Mouse (Mus musculus) neutrophil, adult 5-6 weeks (primary cell): ENCODE data around the gene Arel1. TPM values are rescaled to one million over a fixed set of nuclear protein-coding genes. Genes with fewer than 3 reads are reported as not detected.

Experiments used
- ATAC-seq: fragments of 151-379, 151-347 bp; 2 replicates; pipeline ENCODE4 v1.8.0; 2017; ENCODE audit warnings: mild to moderate bottlenecking, moderate TSS enrichment; ENCODE audit not compliant: insufficient number of reproducible peaks, poor library complexity, low FRiP score, severe bottlenecking; ENCODE audit errors: extremely low read depth
- total RNA-seq: library from RNA; stranded (forward); fragments of 200-1000 nt; gene quantifications from 2 replicates; pipeline ENCODE4 v1.2.3, GENCODE M21; 2017

Arel1 gene
- total RNA-seq, 1 experiment from 2014 or later = 48.8 TPM

DNA sequence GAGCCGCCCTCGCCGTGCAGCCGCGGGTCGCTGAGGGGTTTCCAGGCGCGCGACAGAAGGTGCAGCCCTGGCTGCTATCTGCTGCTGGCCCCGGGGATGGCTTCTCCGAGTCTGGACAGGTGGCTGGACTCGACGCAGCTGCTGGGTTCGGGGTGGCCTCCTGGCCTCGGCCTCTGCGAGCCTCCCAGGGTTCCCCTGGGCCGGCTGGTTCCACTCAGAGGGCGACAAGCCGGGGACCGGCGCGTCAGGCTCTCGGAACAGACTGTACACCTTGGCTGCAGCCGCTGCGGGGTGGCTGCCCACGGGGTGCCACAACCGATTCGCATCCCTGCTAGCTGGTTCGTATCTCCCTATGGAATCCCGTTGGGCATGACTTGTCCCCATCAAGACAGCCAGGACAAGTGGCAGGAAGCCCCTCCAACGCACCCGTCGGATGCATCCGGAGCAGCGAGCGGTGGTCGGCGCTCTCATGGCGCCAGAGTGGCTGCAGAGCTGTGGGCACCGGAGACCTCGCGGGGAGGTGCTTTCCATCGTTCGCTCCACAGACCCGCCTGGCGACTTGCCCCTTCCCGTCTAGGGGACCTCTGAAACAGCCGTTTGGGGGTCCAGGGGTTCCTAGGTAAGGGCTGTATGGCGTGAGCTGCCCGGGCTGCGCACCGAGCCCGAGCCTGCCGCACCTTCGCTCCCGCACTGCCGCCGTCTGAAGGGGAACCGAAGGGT is 94.8 kb downstream of the Arel1 start:
- no peak for ATAC-seq

DNA sequence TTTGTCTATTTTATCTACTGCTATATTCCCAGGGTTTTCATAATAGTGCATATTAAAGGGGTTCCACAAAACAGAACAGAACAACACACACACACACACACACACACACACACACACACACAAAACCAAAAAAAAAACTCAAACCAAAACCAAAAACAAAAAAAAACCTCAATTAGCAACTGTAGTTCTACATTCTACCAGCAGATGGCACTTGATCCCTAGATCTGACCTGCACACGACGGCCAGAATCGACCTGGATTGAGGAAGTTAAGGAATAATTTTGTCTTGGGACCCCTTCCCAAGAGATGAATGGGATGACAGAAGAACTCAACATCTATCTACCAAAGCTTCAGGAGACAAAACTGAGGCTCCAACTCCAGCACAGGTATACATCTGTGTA is 97.3 kb downstream of the Arel1 start:
- ATAC-seq = no peak

DNA sequence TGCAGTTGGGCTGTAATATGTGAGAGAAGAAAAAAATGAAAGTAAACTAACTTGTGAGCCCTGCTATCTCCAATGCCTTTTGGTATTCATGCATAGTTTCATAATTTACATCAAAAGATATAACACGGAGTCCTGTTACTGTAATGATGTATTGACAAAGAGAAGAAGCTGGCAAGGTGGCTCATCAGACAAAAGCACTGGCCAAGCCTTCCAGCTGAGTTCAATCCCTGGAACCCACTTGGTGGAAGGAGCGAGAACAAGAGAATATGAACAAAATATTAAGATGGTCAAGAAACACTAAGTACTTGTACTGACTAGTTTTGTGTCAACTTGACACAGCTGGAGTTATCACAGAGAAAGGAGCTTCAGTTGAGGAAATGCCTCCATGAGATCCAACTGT is 98.4 kb downstream of the Arel1 start:
- no peak for ATAC-seq

Other genes starting within 250 kb of the Arel1 start
- gene Npc2, start 197.7 kb downstream of the Arel1 start, total RNA-seq = 49.1 and 54.0 TPM in 2 replicates
- 29.6 and 39.9 TPM in 2 replicates for gene Isca2, start 197.6 kb downstream of the Arel1 start, total RNA-seq
- 0.12 TPM in 2 replicates for gene Ltbp2, start 94.4 kb downstream of the Arel1 start, total RNA-seq
- 90.1 and 92.3 TPM in 2 replicates for gene Fcf1, start within 50 bp of the Arel1 start, total RNA-seq
- gene Ylpm1, start 25.4 kb upstream of the Arel1 start, total RNA-seq = 61.8 and 67.9 TPM in 2 replicates
- gene Prox2, start 139.9 kb upstream of the Arel1 start, total RNA-seq = 1.6 and 5.0 TPM in 2 replicates
- 156 and 173 TPM in 2 replicates for gene Dlst, start 139.9 kb upstream of the Arel1 start, total RNA-seq
- not detected in 2 replicates for gene Rps6kl1, start 180.4 kb upstream of the Arel1 start, total RNA-seq
- not detected in 2 replicates for gene Pgf, start 206.9 kb upstream of the Arel1 start, total RNA-seq
- 48.6 and 55.7 TPM in 2 replicates for gene Eif2b2, start 248.6 kb upstream of the Arel1 start, total RNA-seq